Mouse (Mus musculus) activated CD4-positive, CD25-positive, alpha-beta regulatory T cell, adult 9 weeks (primary cell): ENCODE measurements around the gene Foxr1. TPM values are rescaled to one million over a fixed set of nuclear protein-coding genes. Genes with fewer than 3 reads are reported as not detected.

Experiments
- polyA plus RNA-seq: library from polyadenylated mRNA; unstranded; fragments of 100-300 nt; shearing (Covaris generic); gene quantifications from one replicate; pipeline ENCODE4 v1.2.1, GENCODE M21; 2017

Foxr1 gene
- polyA plus RNA-seq = 0.18 TPM

DNA sequence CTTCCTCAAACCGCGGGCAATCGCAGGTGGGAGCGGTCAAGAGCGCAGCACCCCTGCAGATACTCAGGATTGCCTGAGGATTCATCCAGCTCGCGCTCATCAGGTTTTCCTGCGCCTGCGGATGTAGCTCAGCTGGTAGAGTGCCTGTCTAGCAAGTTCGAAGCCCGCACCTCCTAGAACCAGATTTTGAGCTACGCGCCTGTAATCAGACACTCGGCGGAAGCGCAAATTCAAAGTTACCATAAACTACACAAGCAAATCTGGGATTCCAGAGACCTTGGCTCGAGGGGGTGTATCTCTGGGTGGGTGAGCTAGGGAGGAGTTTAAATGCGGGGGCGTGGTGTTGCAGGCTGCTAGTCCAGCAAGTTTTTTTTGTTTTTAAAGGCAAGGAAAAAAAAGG lies at the start of gene Foxr1:
Gene Foxr1 (minus strand): TSS at position 176 of the 400 bp plus-strand sequence.

DNA sequence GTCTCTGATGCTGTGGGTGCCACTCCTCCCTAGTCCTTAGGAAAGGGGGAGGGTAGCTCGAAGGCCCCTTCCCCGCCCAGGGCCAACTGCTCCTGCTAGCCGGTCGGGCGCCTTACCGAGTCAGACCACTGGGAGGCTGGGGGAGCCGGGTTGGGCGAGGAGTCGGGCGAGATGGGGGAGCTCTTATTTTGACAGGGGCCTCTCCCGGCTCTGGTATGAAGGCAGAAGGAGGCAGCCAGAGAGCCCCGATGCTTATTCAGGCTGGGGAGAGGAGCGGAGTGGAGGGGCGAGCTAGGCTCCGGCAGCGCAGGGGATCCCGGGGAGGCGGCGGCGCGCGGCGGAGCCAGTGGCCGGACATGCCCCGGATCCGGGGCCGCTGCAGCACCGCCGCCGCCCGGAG lies 41.6 kb upstream of the Foxr1 start, which contains the start of gene Bcl9l:
Gene Bcl9l (plus strand): TSS at position 274 of the 400 bp plus-strand sequence.

GRCm38 (mm10) chr9:44454891-44455220 lies 13.9 kb upstream of the Foxr1 start, which contains the start of gene Upk2:
Gene Upk2 (minus strand): TSS chr9:44454976.

GRCm38 (mm10) chr9:44418519-44419385 lies 22.2 kb downstream of the Foxr1 start, which contains the start of gene Ccdc84:
Gene Ccdc84 (minus strand): TSS chr9:44418569.

GRCm38 (mm10) chr9:44406906-44407751 lies 33.8 kb downstream of the Foxr1 start, which contains the start of the genes Rps25 and Trappc4:
Gene Rps25 (plus strand): TSS chr9:44407139.
Gene Trappc4 (minus strand): TSS chr9:44407600.

DNA sequence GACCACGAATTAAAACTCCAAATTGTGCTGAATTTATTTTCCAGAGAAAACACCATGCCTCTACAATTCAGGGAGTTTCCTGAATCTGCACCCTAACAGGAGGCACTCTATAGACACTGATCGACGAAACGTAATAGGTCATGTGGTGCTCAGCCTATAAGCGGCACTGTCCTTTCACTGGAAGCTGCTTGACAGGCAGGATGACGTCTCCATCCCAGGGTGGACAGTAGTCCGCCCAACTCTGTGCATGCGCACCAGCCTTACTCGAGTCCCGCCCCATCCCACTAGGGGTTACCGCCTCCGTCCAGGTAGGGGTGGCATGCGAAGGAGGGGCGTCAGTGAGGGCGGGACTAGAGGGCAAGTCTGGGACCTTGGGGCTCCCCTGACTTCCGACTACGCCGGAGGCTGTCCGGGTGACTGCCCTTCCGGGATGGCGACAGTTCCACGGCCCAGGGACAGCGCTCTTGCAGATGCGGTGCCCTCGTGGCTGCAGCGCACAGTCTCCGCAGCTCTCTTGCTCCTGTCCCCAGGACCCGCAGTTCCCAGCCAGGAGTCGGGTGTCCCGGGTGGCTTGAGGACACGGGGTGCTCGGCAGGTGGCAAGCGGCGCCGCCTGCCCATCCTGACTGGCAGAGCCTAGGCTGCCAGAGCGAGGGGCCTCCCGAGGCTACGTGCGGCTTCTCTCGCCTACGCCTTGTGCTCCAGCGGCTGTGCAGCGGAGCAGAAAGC lies 44.1 kb downstream of the Foxr1 start, which contains the start of gene Slc37a4:
Gene Slc37a4 (plus strand): TSS at position 169 of the 728 bp plus-strand sequence.

Other genes with a start within 250 kb of the Foxr1 start
- 33.6 TPM for gene Cbl, start 207.1 kb downstream of the Foxr1 start, polyA plus RNA-seq
- gene Ccdc153, start 200.5 kb downstream of the Foxr1 start, polyA plus RNA-seq = not detected
- 0.21 TPM for gene Pdzd3, start 189.7 kb downstream of the Foxr1 start, polyA plus RNA-seq
- 12.2 TPM for gene Nlrx1, start 172.5 kb downstream of the Foxr1 start, polyA plus RNA-seq
- gene Abcg4, start 152.5 kb downstream of the Foxr1 start, polyA plus RNA-seq = 0.32 TPM
- 32.9 TPM for gene Hinfp, start 135.5 kb downstream of the Foxr1 start, polyA plus RNA-seq
- gene C2cd2l, start 120.9 kb downstream of the Foxr1 start, polyA plus RNA-seq = 8.9 TPM
- 24.2 TPM for gene Dpagt1, start 115.1 kb downstream of the Foxr1 start, polyA plus RNA-seq
- 27.0 TPM for gene H2afx, start 106.4 kb downstream of the Foxr1 start, polyA plus RNA-seq
- 34.4 TPM for gene Hmbs, start 96.9 kb downstream of the Foxr1 start, polyA plus RNA-seq
- 73.3 TPM for gene Vps11, start 79.5 kb downstream of the Foxr1 start, polyA plus RNA-seq
- gene Hyou1, start 61.6 kb downstream of the Foxr1 start, polyA plus RNA-seq = 29.2 TPM
- 31.3 TPM for gene Slc37a4, start 44.3 kb downstream of the Foxr1 start, polyA plus RNA-seq
- 1,803 TPM for gene Rps25, start 34.0 kb downstream of the Foxr1 start, polyA plus RNA-seq
- 137 TPM for gene Trappc4, start 33.5 kb downstream of the Foxr1 start, polyA plus RNA-seq
- gene Ccdc84, start 22.6 kb downstream of the Foxr1 start, polyA plus RNA-seq = 59.5 TPM
- not detected for gene Upk2, start 13.8 kb upstream of the Foxr1 start, polyA plus RNA-seq
- 10.4 TPM for gene Bcl9l, start 41.7 kb upstream of the Foxr1 start, polyA plus RNA-seq
- 127 TPM for gene Cxcr5, start 120.7 kb upstream of the Foxr1 start, polyA plus RNA-seq
- 45.6 TPM for gene Ddx6, start 163.8 kb upstream of the Foxr1 start, polyA plus RNA-seq
- not detected for gene Treh, start 232.1 kb upstream of the Foxr1 start, polyA plus RNA-seq